Mouse (Mus musculus): ENCODE data around the gene Zc3hav1l. TPM values are rescaled to one million over a fixed set of nuclear protein-coding genes. Genes with fewer than 3 reads are reported as not detected.

The Zc3hav1l gene
- total RNA-seq (2017), result 5.3 and 6.9 TPM in 2 replicates

DNA sequence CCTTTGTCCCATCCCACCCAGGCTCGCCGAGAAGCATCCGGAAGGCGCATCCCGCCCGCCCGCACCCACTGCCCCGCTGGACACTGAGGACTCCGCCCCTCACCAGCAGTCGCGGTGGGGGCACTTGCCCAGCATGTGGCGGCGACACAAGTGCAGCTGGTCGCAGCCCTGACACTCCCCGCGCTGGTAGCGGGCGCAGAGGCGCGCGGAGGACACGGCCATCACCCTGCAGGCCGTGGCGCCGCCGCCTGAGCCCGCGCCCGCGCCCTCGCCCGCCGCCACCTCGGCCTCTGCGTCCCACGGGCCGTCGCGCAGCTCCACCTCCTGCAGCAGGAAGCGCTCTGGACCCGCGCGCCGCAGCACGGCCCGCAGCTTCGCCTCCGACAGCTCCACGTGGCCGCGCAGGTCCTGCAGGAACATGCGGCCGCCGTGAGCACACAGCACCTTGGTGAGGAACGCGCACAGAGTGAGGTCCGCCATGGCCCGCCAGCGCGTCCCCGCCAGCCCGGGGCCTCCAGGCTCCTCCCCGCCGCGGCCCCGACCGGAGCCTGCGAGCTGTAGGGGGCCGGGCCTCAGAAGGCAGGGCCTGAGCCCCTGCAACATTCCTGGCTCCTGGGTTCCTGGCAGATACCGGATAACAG, at the start of gene Zc3hav1l:
Gene Zc3hav1l (minus strand): TSS at position 499 of the 641 bp plus-strand sequence.
- ATAC-seq (replicated peaks in 1 of 2; ENCODE audit: insufficient read depth in 1 of 2, low FRiP score in 2 of 2, low TSS enrichment in 1 of 2, low read depth in 1 of 2, poor library complexity in 2 of 2, severe bottlenecking in 2 of 2), result peak; percentile 77 to 83

DNA sequence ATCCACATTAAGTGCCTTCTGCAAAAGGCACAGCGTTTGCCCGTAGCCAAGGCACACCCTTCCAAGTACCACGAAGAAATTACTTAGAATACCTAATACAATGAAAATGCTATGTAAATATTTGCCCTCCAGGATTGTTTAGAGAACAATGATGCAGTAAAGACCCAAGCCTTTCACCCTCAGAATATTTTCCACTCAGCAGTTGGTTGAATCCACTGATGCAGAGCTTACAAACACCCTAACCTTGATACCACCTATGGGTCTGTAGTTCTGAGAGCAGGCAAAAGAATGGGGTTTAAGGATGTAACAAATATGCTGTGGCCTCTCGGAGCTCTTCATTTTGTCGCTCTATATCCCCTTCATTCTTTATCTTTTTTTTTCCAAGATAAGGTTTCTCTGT, 48.8 kb upstream of the Zc3hav1l start:
- ATAC-seq (replicated peaks in 1 of 2; ENCODE audit: insufficient read depth in 1 of 2, low FRiP score in 2 of 2, low TSS enrichment in 1 of 2, low read depth in 1 of 2, poor library complexity in 2 of 2, severe bottlenecking in 2 of 2), result no peak

DNA sequence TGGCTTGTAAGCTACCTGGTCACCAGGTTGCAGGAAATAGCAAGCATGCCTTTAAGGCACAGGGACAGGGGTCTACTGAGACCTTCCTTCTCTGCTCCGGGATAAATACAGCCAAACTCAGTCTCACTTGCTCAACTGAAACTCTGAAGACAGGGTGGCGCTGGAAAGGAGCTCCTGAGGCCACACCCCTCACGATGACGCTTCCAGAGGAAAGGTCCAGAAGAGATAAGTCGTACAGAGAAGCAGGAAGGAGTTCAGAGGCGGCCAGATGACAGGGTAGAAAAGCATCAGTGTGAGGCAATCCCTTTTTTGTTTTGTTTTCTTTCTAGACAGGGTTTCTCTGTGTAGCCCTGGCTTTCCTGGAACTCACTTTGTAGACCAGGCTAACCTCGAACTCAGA, 46.7 kb upstream of the Zc3hav1l start:
- ATAC-seq (replicated peaks in 1 of 2; ENCODE audit: insufficient read depth in 1 of 2, low FRiP score in 2 of 2, low TSS enrichment in 1 of 2, low read depth in 1 of 2, poor library complexity in 2 of 2, severe bottlenecking in 2 of 2), result peak in 1 of 2 experiments; percentile 40; a peak in 1 of 4 replicates

DNA sequence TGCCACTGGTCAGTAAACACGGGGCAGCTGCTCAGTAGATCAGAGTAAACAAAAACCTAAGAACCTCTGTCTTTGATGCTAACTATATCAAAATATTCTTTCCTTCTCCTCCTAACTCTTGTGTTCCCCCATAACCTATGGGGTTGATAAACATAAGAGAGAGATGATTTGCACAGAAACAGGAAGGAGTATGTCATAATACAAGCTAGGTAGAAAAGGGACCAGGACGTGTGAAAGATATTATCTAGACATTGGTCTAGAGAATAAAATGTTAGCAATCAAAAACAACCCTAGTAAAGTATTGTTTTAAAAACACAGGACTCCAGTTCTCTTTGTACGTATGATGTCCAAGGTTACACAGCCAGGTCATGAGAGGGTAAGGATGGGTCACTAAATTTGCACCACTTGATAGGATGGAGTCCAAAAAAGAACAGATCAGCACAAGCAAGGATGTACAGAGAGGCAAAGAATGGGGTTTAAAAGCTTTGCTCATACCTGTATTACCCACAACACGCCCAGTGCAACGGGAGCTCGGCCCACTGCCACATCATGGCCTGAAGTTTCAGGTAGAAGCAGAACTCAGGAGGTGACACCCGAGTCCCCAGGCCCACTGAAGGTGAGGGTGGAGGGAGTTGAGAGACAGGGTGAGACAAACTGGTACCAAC, 45.1 kb upstream of the Zc3hav1l start:
- ATAC-seq (replicated peaks in 1 of 2; ENCODE audit: insufficient read depth in 1 of 2, low FRiP score in 2 of 2, low TSS enrichment in 1 of 2, low read depth in 1 of 2, poor library complexity in 2 of 2, severe bottlenecking in 2 of 2), result no peak

DNA sequence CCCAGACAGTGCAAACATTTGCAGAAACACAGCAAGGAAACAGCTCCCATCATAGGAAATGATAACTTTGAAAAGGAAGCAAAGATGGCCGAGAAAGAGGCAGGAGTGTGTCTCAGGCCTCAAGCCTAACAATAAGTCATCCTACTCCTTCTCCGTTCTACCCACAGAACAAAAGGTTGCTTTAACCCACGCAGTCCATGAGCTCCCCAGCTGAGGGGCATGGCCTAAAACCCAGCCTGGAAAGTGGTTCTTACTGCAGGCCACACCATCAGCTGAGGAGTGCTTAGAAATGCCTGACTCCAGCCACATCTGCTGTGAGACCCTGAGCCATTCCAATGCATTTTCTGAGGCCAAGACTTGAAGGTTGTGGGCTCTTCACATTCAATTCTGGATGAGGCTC, 44.5 kb upstream of the Zc3hav1l start:
- no peak for ATAC-seq (replicated peaks in 1 of 2; ENCODE audit: insufficient read depth in 1 of 2, low FRiP score in 2 of 2, low TSS enrichment in 1 of 2, low read depth in 1 of 2, poor library complexity in 2 of 2, severe bottlenecking in 2 of 2)

DNA sequence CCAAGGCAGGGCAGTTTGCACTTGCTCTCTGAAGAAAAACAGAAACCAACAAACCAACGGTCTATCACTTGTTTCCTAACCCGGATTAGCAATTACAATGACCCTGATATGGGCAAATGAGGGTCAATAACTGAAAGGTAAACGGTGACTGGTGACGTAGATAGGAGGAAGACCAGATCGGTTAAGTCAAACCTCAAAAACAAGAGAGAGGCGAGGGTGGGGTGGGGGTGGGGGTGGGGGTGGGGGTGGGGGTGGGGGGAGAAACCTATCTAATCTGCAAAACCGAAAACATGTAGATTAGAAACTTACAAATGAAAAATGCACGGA, 43.6 kb upstream of the Zc3hav1l start:
- ATAC-seq (replicated peaks in 1 of 2; ENCODE audit: insufficient read depth in 1 of 2, low FRiP score in 2 of 2, low TSS enrichment in 1 of 2, low read depth in 1 of 2, poor library complexity in 2 of 2, severe bottlenecking in 2 of 2), result no peak

DNA sequence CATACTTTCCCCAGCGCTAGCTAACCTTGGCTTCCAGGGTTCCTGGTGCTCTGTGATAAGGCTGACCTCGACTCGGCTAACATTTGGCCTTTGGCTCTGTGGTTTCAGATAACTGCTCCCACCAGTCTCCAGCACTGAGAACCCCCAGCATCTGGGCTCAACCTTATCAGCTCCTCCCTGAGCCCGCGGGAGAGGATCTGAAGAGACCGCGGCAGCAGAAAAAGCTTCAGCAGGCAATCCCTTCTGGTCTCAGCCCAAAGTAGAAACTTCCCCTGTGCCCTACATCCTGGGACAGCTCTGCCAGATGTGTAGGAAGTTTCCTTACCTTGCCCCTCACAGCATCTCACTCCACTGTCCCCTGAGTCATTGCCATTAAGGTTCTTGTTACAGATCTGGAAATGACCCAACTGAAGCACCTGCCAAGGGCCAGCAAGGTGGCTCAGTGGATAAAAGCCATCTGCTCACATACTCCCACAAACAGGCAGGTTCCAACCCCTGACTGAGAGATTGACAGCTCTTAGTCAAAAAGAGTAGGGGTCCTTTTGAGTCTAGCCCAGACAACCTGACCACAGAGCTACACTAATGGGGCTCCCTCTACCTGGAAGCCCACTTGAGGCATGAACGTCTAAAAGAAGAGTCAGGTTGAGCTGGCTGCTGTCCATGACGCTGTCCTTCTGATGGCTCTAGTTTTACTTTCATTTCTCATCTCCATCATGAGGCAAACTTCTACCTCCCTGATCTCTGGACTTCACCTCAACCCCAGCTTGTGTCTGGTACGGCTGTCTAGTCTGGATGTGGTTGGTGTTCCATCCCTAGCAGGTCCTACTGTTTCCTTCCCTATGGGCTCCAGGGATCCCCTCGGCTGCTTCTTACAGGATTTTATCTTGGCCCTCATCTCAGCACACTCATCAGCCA, 42.9 kb upstream of the Zc3hav1l start:
- peak; percentile 43 to 60 for ATAC-seq (replicated peaks in 1 of 2; ENCODE audit: insufficient read depth in 1 of 2, low FRiP score in 2 of 2, low TSS enrichment in 1 of 2, low read depth in 1 of 2, poor library complexity in 2 of 2, severe bottlenecking in 2 of 2)

DNA sequence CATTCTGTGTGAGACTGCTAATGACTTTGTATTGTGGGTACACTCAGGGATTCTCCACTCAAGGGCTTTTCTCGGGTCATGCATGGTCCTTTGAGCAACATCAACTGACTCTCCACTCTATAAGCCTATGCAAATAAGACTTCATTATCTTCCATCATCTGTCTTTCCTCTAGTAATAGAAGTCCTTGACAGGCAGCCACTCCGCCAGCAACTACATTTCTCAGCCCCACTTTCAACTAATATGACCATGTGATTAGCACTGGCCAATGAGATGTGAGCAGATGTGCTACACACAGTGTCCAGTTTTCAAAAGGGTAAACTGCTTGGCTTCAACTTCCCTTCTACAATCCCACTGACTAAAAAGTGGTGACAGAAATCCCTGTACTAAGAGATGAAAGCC, 40.0 kb upstream of the Zc3hav1l start:
- no peak for ATAC-seq (replicated peaks in 1 of 2; ENCODE audit: insufficient read depth in 1 of 2, low FRiP score in 2 of 2, low TSS enrichment in 1 of 2, low read depth in 1 of 2, poor library complexity in 2 of 2, severe bottlenecking in 2 of 2)

DNA sequence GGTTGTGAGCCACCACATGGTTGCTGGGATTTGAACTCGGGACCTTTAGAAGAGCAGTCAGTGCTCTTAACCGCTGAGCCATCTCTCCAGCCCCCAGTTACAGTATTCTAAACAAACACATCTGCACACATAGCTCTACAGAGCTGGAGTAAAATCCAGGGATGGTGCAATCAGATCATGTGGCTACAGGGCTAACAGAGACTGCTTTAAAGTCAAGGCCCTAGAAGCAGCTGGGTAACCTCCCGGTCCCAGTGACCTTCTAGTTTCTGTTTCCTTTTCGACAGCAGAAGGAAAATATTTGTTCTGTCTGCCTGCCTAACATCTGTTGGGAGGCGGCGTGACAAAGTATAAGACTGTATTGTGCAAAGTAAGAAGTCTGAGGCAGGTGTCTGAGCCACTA, 38.9 kb upstream of the Zc3hav1l start:
- ATAC-seq (replicated peaks in 1 of 2; ENCODE audit: insufficient read depth in 1 of 2, low FRiP score in 2 of 2, low TSS enrichment in 1 of 2, low read depth in 1 of 2, poor library complexity in 2 of 2, severe bottlenecking in 2 of 2), result no peak

DNA sequence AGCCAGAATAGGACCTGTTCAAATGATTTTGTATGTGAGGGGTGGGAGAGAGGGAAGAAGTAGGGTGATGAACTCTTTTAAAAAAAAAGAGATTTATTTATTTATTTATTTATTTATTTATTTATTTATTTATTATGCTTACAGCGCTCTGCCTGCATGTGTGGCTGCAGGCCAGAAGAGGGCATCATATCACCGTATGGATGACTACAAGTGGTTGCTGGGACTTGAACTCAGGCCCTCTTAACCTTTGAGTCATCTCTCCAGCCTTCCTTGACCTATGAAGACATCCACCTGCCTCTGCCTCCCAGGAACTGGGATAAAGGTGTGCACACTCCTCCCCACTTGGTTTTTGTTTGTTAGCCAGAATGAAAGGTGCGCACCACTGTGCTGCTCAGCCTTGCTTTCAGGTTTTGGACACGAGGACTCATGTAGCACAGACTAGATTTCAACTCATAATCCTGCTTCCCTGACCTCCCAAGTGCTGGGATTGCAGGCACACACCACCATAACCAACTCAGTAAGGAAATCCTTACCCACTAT, 38.2 kb upstream of the Zc3hav1l start:
- no peak for ATAC-seq (replicated peaks in 1 of 2; ENCODE audit: insufficient read depth in 1 of 2, low FRiP score in 2 of 2, low TSS enrichment in 1 of 2, low read depth in 1 of 2, poor library complexity in 2 of 2, severe bottlenecking in 2 of 2)

DNA sequence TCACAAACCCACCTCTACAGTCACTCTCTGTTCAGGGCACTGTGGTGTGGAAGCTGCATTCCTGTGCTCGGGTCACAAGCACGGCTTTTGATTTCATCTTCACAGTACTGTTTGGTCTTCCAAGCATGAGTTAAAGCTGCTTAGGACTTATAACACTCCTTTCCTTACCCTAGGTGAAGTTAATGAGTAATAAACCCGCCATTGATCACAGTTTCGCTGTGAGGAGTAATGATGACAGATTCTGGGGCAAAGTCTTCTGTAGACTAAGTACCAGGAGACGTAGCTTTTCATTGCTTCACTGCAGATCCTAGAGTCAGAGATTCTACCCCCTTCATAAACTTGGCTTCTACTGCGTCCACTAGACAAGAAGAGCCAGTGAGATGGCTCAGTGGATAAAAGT, 36.2 kb upstream of the Zc3hav1l start:
- ATAC-seq (replicated peaks in 1 of 2; ENCODE audit: insufficient read depth in 1 of 2, low FRiP score in 2 of 2, low TSS enrichment in 1 of 2, low read depth in 1 of 2, poor library complexity in 2 of 2, severe bottlenecking in 2 of 2), result no peak

DNA sequence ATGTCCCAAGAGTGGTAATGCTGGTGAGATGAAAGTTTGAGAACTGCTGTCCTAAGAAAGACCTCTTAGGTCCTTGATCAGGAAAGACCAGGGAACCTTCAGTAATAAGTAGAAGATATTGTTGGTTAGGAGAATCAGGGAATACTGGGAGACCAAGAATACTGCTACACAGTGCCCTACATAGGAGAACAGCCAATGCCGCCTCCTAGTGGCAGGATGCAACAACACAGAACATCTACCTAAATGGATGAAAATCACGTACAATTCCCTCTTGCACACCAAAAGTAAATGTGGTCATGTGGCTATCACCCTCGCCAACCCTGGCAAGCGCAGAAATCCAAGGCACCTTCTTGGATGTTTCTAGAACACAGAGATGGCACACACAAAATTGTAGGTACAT, 27.5 kb upstream of the Zc3hav1l start:
- 0 out of 4 replicates have a peak, but pooled peaks of 1 of the 2 experiments have one; percentile 32 for ATAC-seq (replicated peaks in 1 of 2; ENCODE audit: insufficient read depth in 1 of 2, low FRiP score in 2 of 2, low TSS enrichment in 1 of 2, low read depth in 1 of 2, poor library complexity in 2 of 2, severe bottlenecking in 2 of 2)

DNA sequence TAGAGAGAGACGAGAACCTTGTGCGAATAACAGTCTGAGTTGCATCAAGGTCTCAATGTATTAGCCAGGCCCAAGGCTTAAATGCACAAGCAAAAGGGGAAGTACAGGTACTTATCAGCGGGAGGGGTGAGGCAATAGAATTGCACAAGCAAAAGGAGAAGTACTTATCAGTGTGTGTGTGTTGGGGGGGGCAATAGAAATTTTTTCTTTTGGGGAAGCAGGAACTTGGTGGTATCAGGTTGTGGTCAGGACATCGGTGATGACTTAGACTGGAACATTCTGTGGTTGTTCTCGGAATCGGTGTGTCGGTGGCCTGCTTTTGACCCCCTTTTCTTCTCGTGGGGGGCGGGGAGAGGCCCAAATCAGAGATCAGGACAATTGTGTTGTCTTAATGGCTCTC, 21.6 kb upstream of the Zc3hav1l start:
- no peak; a peak in 1 of 4 replicates for ATAC-seq (replicated peaks in 1 of 2; ENCODE audit: insufficient read depth in 1 of 2, low FRiP score in 2 of 2, low TSS enrichment in 1 of 2, low read depth in 1 of 2, poor library complexity in 2 of 2, severe bottlenecking in 2 of 2)

DNA sequence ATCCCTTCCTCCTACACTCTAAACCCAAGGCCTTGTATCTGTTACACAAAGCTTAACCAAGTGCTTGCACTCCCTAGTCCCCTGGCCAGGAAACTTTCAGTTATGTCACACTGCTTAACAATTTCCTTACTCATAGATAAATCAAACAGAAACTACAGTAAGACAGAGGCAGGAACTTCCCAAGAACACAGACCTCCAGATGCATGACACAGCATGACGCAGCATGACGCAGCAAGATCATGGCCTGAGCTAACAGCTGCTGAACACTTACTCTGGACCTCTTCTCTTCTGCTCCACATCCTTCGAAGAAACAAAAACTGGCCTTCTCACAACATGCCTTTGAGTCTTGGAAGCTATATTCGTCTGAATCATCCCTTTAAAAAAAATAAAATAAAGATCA, 17.0 kb upstream of the Zc3hav1l start:
- ATAC-seq (replicated peaks in 1 of 2; ENCODE audit: insufficient read depth in 1 of 2, low FRiP score in 2 of 2, low TSS enrichment in 1 of 2, low read depth in 1 of 2, poor library complexity in 2 of 2, severe bottlenecking in 2 of 2), result no peak

DNA sequence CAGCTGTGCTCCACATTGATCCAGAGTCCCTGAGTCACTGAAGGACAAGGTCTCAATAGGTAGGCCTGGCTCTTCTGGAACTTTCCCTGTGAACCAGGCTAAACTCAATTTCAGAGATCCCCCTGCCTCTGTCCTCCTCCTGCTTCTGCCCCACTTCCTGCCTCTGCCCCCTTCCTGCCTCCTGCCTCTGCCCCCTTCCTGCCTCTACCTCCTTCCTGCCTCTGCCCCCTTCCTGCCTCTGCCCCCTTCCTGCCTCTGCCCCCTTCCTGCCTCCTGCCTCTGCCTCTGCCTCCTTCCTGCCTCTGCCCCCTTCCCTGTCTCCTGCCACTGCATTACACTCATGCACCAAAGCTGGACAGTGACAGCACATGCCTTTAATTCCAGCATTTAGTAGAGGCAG, 10.7 kb upstream of the Zc3hav1l start:
- no peak for ATAC-seq (replicated peaks in 1 of 2; ENCODE audit: insufficient read depth in 1 of 2, low FRiP score in 2 of 2, low TSS enrichment in 1 of 2, low read depth in 1 of 2, poor library complexity in 2 of 2, severe bottlenecking in 2 of 2)

DNA sequence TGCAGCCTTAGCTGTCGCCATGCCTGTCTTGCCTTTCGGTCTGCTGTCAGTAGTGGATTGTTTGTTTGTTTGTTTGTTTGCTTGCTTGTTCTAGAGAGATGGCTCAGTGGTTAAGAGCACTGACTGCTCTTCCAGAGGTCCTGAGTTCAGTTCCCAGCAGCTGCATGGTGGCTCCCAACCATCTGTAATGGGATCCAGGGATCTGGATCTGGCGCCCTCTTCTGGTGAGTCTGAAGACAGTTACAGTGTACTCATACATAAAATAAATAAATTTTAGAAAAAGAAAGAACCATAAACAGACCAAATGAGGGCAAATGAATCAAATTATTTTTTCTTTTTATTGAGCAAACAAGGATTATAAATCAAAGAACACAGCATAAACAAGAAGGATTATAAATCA, 5.9 kb upstream of the Zc3hav1l start:
- no peak for ATAC-seq (replicated peaks in 1 of 2; ENCODE audit: insufficient read depth in 1 of 2, low FRiP score in 2 of 2, low TSS enrichment in 1 of 2, low read depth in 1 of 2, poor library complexity in 2 of 2, severe bottlenecking in 2 of 2)

DNA sequence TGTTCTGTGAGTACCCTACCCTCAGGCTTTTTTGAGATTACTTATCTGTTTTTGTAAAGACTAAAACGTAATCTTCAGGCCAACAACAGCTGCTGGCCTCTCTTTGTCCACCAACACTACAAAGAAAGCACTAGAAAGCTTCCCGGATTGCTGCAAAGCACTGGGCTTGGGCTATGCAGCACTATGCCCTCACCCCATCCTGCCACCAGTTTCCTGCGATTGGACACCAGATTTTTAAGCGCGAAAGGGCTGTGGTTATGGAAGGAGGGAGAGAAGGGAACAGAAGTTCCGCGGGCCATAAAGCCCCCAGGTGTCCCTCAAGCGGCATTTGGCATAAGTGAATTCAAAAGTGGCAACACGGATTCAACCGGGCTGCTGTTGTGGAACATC, 818 bp downstream of the Zc3hav1l start:
- peak; percentile 51 to 57; a peak in 3 of 4 replicates for ATAC-seq (replicated peaks in 1 of 2; ENCODE audit: insufficient read depth in 1 of 2, low FRiP score in 2 of 2, low TSS enrichment in 1 of 2, low read depth in 1 of 2, poor library complexity in 2 of 2, severe bottlenecking in 2 of 2)
